Mouse (Mus musculus) liver, embryonic 14.5 days (tissue): ENCODE measurements around the gene Gm29797.

Source experiments
- CTCF ChIP-seq: IDR thresholded peaks from 2 replicates; pipeline ENCODE4 v1.5.1; 2016; ENCODE audit warnings: antibody characterized with exemption, low read depth, control low read depth
- EP300 ChIP-seq: IDR thresholded peaks from 2 replicates; pipeline ENCODE4 v1.6.1; 2016; ENCODE audit warnings: antibody characterized with exemption, low read depth

GRCm38 (mm10) chr2:181683381-181683780 is 26.5 kb downstream of the Gm29797 start:
- TF ChIP-seq CTCF (no peak), EP300 (no peak)
